Mouse (Mus musculus) adrenal gland, adult 18-20 months (tissue): ENCODE results near the gene Atp2b2. TPM values are rescaled to one million over a fixed set of nuclear protein-coding genes. Genes with fewer than 3 reads are reported as not detected.

Experiments
- DNase-seq, 2 experiments: peaks; one replicate each; pipeline ENCODE4 v3.0.0; 2021 to 2022; ENCODE audit warnings: low spot score in 2 of 2
- total RNA-seq, 2 experiments: library from RNA; stranded (reverse); gene quantifications; 1 replicate in 1 of 2; 2 replicates in 1 of 2; pipeline ENCODE4 v1.2.3; 2021

Gene Atp2b2
- total RNA-seq, 2 experiments from 2014 or later = 3.4 to 4.9 TPM

GRCm38 (mm10) chr6:113957232-113957940, 85.0 kb downstream of the Atp2b2 start:
- DNase-seq = no peak

DNA sequence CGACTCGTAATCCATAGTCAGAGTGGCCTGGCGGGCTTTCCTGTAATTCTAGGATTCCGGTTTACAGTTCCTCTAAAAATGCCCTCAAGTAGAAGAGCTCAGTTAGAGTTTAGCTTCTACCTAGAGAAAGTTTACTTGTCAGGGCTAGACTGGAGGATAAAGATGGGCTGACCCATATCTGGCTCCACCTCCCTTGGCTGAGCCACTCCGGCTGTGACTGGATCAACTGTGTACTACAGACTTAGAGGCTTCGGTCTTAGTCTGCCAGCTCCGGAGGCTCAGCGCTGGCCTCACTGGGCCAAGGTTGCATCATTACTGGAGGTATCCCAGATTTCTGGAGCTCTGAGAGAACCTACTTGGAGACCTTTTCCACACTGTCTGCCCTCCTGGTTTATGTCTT, 94.9 kb downstream of the Atp2b2 start:
- DNase-seq = no peak

DNA sequence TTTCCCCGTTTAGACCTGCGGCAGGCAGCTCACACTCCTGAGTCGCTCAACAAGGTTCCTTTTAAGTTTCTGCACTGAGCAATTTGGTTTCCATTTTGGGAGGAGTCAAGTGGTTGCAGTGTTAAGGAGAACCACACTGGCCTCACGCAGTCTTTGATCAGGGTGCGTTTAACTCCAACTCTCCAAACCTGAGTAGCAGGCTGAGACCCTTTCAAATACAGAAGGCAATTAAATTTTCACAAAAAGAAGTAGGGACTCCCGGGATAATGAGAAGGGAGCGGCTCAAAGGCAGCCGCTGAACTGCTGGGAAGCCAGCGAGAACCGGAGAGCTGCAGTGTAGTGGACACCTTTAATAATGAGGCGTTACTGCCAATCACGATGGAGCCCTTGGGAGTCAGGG, 100.1 kb downstream of the Atp2b2 start:
- no peak for DNase-seq

GRCm38 (mm10) chr6:113941324-113941723, 101.1 kb downstream of the Atp2b2 start:
- DNase-seq = no peak

GRCm38 (mm10) chr6:113939442-113939841, 103.0 kb downstream of the Atp2b2 start:
- DNase-seq = no peak

- no peak for DNase-seq
These were observed 105.5 kb downstream of the Atp2b2 start for GRCm38 (mm10) chr6:113936811-113937508.

- no peak for DNase-seq
These were observed 106.3 kb downstream of the Atp2b2 start for GRCm38 (mm10) chr6:113936111-113936510.

DNA sequence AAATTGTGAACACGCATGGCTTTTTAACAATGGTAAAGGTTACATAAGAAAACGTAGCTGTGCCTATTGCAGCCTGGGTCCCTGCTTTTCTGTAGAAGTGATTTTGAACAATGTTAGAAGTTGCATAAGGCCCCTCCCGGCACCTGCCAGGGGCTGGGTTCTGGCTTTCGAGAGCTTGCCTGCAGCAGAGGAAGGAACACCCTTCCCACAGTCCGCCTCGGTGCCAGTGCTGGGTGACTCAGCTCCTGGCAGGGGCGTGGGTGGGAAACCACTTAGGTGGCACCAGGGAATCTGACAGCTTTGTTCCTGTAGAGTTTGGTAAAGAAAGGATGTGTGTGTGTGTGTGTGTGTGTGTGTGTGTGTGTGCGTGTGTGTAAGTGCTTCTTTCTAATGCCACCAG, 107.7 kb downstream of the Atp2b2 start:
- DNase-seq = no peak

DNA sequence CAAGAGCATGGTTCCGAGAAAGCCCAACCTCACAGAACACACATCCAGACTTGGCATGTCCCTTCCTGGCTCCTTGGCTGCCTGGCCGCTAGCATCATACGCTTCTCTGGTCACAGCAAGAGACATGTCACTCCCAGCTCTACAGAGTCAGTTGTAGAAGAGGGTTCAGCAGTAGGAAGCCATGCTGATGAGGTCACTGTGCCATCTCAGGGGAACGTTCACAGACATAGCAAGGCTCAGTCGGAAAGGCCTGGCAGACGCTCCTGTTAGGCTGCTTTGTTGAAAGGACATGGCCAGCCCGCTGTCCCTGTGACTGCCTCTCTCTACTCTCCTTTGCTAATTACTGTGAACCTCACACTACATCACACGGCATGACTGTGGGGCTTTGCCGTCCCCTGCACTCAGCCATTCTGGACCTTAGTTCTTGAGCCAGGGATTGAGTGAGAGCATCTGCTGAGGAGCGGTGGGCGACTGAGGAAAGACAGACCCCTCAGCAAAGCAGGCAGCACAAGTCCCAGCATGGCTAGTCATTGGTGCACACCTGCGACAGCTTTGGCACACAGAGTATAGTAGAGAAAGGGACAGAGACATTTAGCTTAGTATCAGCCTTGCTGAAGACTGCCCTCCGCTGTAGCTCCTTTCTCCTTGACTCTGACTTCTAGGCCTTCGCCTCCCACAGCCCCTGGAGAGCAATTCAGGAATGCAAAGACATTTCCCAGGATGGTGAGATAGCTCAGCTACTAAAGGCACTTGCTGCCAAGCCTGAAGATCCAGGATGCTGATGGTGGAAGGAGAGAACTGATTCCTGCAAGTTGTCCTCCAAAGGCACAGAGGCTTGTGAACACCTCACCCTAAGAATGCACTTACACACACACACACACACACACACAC, 108.9 kb downstream of the Atp2b2 start:
- DNase-seq = no peak

GRCm38 (mm10) chr6:113929191-113929875, 113.1 kb downstream of the Atp2b2 start:
- no peak for DNase-seq

DNA sequence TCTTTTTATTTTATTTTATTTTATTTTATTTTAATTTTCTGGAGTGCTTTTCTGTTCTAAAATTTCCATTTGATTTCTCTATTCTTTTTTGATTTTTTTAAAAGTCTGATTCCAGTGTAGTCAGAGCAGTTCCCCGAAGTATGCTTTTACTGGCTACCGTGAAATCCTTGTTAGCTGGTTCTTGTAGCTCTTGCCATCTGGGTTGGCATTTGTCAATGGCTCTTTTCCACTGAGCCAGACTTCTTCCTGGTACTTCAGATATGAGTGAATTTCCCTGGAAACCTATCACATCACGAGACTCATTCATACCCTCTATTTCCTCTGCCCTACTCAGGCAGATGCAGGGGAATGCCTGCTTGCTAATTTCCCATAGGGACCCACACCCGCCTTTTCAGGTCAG, 119.2 kb downstream of the Atp2b2 start:
- DNase-seq = no peak

DNA sequence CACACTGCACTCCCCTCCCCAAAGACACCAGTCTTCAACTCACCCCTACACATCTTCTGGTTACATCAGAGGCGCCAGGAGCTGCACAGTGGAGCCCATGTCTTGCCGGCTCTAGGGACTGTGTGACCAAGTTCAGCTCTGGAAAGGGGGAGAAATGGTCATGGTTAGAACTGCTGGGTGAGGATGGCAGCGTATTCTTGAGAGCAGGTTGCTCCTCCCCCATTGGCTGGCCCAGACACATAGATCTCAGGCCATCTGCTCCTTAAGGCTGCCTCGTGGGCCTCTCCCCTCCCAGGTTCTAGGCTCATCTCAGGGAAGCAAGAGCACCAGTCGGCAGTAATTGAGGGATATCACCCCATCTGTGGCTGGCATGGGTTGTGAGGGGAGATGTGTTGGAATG, 121.9 kb downstream of the Atp2b2 start:
- no peak for DNase-seq

GRCm38 (mm10) chr6:113912753-113913152, 129.7 kb downstream of the Atp2b2 start:
- no peak for DNase-seq

DNA sequence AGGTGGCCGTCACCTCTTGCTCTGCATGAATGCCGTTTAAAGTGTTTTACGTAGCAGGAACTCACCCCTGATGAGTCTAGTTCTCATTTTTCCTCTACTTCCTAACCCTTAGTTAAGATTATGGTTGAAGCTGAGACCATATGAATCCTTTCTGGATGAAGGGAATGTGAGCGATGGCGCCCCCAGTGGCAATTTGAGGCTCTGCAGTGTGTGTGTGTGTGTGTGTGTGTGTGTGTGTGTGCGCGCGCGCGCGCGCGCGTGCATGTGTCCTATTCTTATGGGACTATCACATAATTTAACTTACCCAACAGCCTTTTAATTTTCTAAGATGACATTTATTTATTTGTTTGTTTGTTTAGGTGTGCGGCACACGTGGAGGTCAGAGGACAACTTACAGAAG, 131.3 kb downstream of the Atp2b2 start:
- no peak for DNase-seq

- DNase-seq = no peak
These were observed 131.9 kb downstream of the Atp2b2 start for GRCm38 (mm10) chr6:113910411-113911055.

DNA sequence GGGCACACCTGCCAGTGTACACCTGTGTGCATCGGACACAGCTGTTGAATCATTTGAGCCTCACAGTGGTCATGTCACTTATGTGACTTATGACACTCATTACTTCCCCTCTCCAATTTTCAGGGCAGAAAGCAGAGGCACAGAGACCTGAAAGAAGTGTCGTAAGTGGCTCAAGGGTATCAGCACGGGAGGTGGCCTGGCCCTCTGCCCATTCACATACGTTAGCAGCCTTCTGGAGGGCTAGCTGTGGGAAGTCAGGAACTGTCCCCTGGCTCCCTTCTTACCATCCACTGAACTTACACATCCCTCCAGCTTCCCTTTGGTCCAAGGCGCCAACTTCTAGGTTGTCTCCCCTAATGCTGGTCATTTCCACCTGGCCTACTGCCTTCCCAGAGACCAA, 132.6 kb downstream of the Atp2b2 start:
- DNase-seq = no peak

- no peak for DNase-seq
These were observed 134.3 kb downstream of the Atp2b2 start for GRCm38 (mm10) chr6:113908066-113908465.

GRCm38 (mm10) chr6:113904406-113904805, 138.0 kb downstream of the Atp2b2 start:
- DNase-seq = no peak

- DNase-seq = no peak
These were observed 146.4 kb downstream of the Atp2b2 start for GRCm38 (mm10) chr6:113896023-113896422.

- no peak for DNase-seq
These were observed 148.4 kb downstream of the Atp2b2 start for GRCm38 (mm10) chr6:113894008-113894407.
